In genomic region chr2:154521449-154521848, GRCm38 (mm10) we compare ENCODE assay signal across 22 mouse cellular contexts. TPM values are rescaled to one million over a fixed set of nuclear protein-coding genes. Genes with fewer than 3 reads are reported as not detected.
"Had no signal": no experiment of that assay in that cellular context is flagged by ENCODE, and none has a peak within 500 bp of the region (broad histone marks: within the 10 kb centered on the region; RNA-seq: fewer than 3 reads in every experiment).

No protein-coding gene starts in this region.

- H3K9me3 ChIP-seq: lung, embryonic 15.5 days; megakaryocyte, embryonic 14.5 days; midbrain, embryonic 10.5 days; midbrain, embryonic 12.5 days; neural tube, embryonic 12.5 days; stomach, embryonic 15.5 days had no signal

- DNase-seq: liver, postnatal 0 days; lung, adult 2 months; lung, postnatal 14 days; lung, postnatal 36 days; midbrain, embryonic 14.5 days; right cerebral cortex, postnatal 14 days; thymus, adult 2 months; thymus, postnatal 25 days; thymus, postnatal 4 days had no signal

- H3K4me1 ChIP-seq: lung, embryonic 15.5 days; midbrain, embryonic 10.5 days; midbrain, embryonic 12.5 days; neural tube, embryonic 12.5 days; stomach, embryonic 15.5 days had no signal

- H3K27me3 ChIP-seq: lung, embryonic 15.5 days; megakaryocyte, embryonic 14.5 days; midbrain, embryonic 12.5 days; neural tube, embryonic 12.5 days; stomach, embryonic 15.5 days had no signal

- H3K4me2 ChIP-seq: lung, embryonic 15.5 days; midbrain, embryonic 12.5 days; neural tube, embryonic 12.5 days; stomach, embryonic 15.5 days had no signal

- ATAC-seq: liver, postnatal 0 days; lung, postnatal 0 days; midbrain, embryonic 16.5 days had no signal

- H3K9ac ChIP-seq: liver, postnatal 0 days; lung, embryonic 15.5 days; midbrain, embryonic 12.5 days; neural tube, embryonic 12.5 days; stomach, embryonic 15.5 days had no signal

- H3K4me3 ChIP-seq: lung, embryonic 15.5 days; megakaryocyte, embryonic 14.5 days; midbrain, embryonic 10.5 days; midbrain, embryonic 12.5 days; neural tube, embryonic 12.5 days; stomach, embryonic 15.5 days had no signal

- H3K27ac ChIP-seq: lung, embryonic 15.5 days; macrophage; midbrain, embryonic 10.5 days; midbrain, embryonic 12.5 days; neural tube, embryonic 12.5 days; stomach, embryonic 15.5 days; stomach, postnatal 0 days had no signal

RNA-seq across cellular contexts. Expression of gene 1700003F12Rik, which starts 25.4 kb away (rescaled TPM):
- total RNA-seq: megakaryocyte progenitor cell, adult 5-6 weeks had no signal
- polyA plus RNA-seq: lung, adult 2 months had no signal

RNA-seq across cellular contexts. Expression of gene Actl10, which starts 30.1 kb away (rescaled TPM):
- total RNA-seq: megakaryocyte progenitor cell, adult 5-6 weeks; neutrophil, adult 5-6 weeks had no signal
- polyA plus RNA-seq: lung, postnatal 0 days; macrophage; stomach, postnatal 0 days; urinary bladder, adult 2 months had no signal

RNA-seq across cellular contexts. Expression of gene Necab3, which starts 37.2 kb away (rescaled TPM):
- total RNA-seq: neutrophil, adult 5-6 weeks had no signal
